Mouse (Mus musculus) hindbrain, embryonic 12.5 days (tissue): ENCODE measurements around the gene Ltbr. TPM values are rescaled to one million over a fixed set of nuclear protein-coding genes. Genes with fewer than 3 reads are reported as not detected.

Experiments used
- ATAC-seq: fragments of 200-750 bp; cut with Nextera tagmentation; 2 replicates; pipeline ENCODE4 v1.8.0; 2017; ENCODE audit warnings: moderate TSS enrichment; ENCODE audit not compliant: low FRiP score
- H3K27ac ChIP-seq: fragments of 300-500 bp; sonication (generic); 2 replicates; pipeline ENCODE4 v1.5.1; 2016; ENCODE audit warnings: mild to moderate bottlenecking
- H3K27me3 ChIP-seq: fragments of 300-500 bp; sonication (generic); 2 replicates; pipeline ENCODE4 v1.6.1; 2016; ENCODE audit warnings: mild to moderate bottlenecking
- H3K36me3 ChIP-seq: fragments of 300-500 bp; sonication (generic); 2 replicates; pipeline ENCODE4 v1.6.1; 2016; ENCODE audit warnings: mild to moderate bottlenecking
- H3K4me1 ChIP-seq: fragments of 300-500 bp; sonication (generic); 2 replicates; pipeline ENCODE4 v1.6.1; 2016
- H3K4me2 ChIP-seq: fragments of 300-500 bp; sonication (generic); replicated peaks from 2 replicates; pipeline ENCODE4 v1.6.1; 2016; ENCODE audit warnings: mild to moderate bottlenecking
- H3K4me3 ChIP-seq: fragments of 300-500 bp; sonication (generic); 2 replicates; pipeline ENCODE4 v1.5.1; 2016; ENCODE audit warnings: mild to moderate bottlenecking
- H3K9ac ChIP-seq: fragments of 300-500 bp; sonication (generic); 2 replicates; pipeline ENCODE4 v1.6.1; 2016; ENCODE audit warnings: mild to moderate bottlenecking, moderate library complexity
- H3K9me3 ChIP-seq: fragments of 300-500 bp; sonication (generic); replicated peaks from 2 replicates; pipeline ENCODE4 v1.6.1; 2016; ENCODE audit warnings: mild to moderate bottlenecking
- WGBS: fragments of 180-500 bp; shearing (Covaris S2); methylation state at CpG from one replicate; pipeline ENCODE4 v1.1.7; 2016; 5-methylcytosine and 5-hydroxymethylcytosine counted together
- polyA plus RNA-seq: library from polyadenylated mRNA; unstranded; fragments of >200 nt; fragmentation: Nextera tagmentation; extraction: Ambion mirVana; gene quantifications from 2 replicates; pipeline ENCODE4 v1.2.1, GENCODE M21; 2016

Ltbr gene
- polyA plus RNA-seq, 1 experiment from 2014 or later = 19.6 TPM

DNA sequence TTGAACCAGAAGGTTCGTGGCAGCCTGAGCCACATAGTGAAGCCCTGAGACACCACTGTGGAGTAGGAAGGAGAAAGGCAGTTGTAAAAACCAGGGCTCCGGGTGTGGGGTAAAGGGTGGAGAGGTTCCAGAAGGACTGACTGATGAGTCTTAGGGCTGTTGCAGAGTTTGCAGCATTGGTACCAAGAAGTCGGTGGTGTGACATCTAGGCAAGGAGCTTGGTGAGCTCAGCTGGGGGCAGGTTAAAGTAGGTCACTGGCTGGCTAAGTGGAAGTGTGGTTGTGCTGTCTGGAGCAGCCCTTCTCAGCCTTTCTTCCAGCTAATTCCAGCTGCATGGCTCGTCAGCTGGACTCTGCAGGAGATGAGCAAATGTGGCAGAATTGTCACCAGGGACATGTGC is 39.1 kb upstream of the Ltbr start:
- H3K36me3 ChIP-seq = 0 out of 2 replicates have a peak, but pooled peaks cover 4% of the 10 kb centered on the region
- H3K4me2 ChIP-seq = no peak overlapping the region
- H3K9ac ChIP-seq = no peak overlapping the region
- 56% methylated on average over 4 of the region's 4 CpGs for WGBS
- H3K27me3 ChIP-seq = peaks cover 15% of the 10 kb centered on the region
- no peak overlapping the region for H3K27ac ChIP-seq
- no peak for ATAC-seq
- H3K4me1 ChIP-seq = peaks cover 62% of the 10 kb centered on the region
- no peak overlapping the region for H3K4me3 ChIP-seq
- no peaks in the 10 kb centered on the region for H3K9me3 ChIP-seq

- H3K4me2 ChIP-seq = no peak overlapping the region
- WGBS = 76% methylated on average over 5 of the region's 5 CpGs
- no peak for ATAC-seq
- H3K4me3 ChIP-seq = no peak overlapping the region
- no peaks in the 10 kb centered on the region for H3K36me3 ChIP-seq
- H3K9me3 ChIP-seq = no peaks in the 10 kb centered on the region
- peaks cover 62% of the 10 kb centered on the region for H3K4me1 ChIP-seq
- H3K9ac ChIP-seq = no peak overlapping the region
- peaks cover 15% of the 10 kb centered on the region for H3K27me3 ChIP-seq
- no peak overlapping the region for H3K27ac ChIP-seq
These were observed 38.3 kb upstream of the Ltbr start for GRCm38 (mm10) chr6:125352046-125352384.

- Histone ChIP-seq H3K27me3 (peaks cover 15% of the 10 kb centered on the region), H3K4me1 (peaks cover 62% of the 10 kb centered on the region), H3K27ac (no peak overlapping the region), H3K9ac (no peak overlapping the region), H3K4me2 (peak overlapping the region; percentile 78; the same call in 1 of the 2 replicates), H3K36me3 (no peaks in the 10 kb centered on the region), H3K9me3 (no peaks in the 10 kb centered on the region), H3K4me3 (no peak overlapping the region)
- ATAC-seq = no peak
- WGBS = 80% methylated on average over 8 of the region's 8 CpGs
These were observed 37.8 kb upstream of the Ltbr start for GRCm38 (mm10) chr6:125351368-125352045.

GRCm38 (mm10) chr6:125350995-125351324 is 37.3 kb upstream of the Ltbr start:
- Histone ChIP-seq H3K4me2 (peak overlapping the region; percentile 78), H3K27me3 (peaks cover 15% of the 10 kb centered on the region), H3K4me3 (peak overlapping the region; percentile 47), H3K9ac (peak overlapping the region; percentile 63), H3K9me3 (no peaks in the 10 kb centered on the region), H3K4me1 (peaks cover 57% of the 10 kb centered on the region), H3K27ac (no peak overlapping the region), H3K36me3 (no peaks in the 10 kb centered on the region)
- no peak for ATAC-seq
- WGBS = 84% methylated on average over 2 of the region's 2 CpGs

DNA sequence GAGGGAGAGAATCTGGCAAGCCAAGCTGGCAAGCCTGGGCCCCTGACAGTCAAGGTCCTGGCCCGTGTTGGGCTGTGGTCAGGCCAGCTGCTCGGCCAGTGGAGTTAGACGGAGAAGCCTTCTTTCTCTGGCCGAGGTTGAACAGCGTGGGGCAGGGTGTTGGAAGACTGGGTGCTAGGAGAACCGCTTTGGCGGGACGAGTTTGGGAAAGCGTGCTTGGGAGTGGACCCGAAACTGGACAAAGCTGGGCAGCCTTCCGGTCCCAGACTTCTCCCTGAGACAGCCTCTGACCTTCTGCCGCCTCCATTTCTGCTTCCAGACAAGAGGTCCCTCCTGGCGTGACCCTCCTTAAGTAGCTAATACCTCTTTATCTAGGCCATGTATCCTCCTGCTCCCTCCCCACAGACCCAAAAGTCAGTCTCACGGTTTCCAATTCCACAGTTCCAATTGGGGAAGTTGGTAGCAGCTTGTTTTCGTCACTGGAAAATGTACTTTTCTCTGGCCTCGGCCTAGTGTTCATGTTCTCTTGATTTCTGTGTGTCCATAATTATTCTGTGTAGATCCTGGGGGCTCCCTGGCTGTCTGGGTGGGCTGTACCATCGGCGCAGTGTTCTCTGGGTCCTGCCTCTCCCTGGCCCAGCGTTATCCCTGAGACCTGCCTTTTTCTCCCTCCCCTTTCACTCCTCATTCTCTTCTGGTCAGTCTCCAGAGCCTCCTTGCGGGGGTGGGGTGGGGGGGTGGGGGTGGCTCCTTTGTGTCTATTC is 36.7 kb upstream of the Ltbr start:
- Histone ChIP-seq H3K9me3 (no peaks in the 10 kb centered on the region), H3K36me3 (no peaks in the 10 kb centered on the region), H3K9ac (peak overlapping the region; percentile 63), H3K4me2 (peak overlapping the region; percentile 78), H3K27me3 (peaks cover 15% of the 10 kb centered on the region), H3K4me3 (peak overlapping the region; percentile 47), H3K27ac (peak overlapping the region; percentile 60), H3K4me1 (peaks cover 51% of the 10 kb centered on the region)
- WGBS = 8% methylated on average over 20 of the region's 20 CpGs
- 0 out of 2 replicates have a peak, but pooled peaks have one; percentile 17 for ATAC-seq

GRCm38 (mm10) chr6:125349575-125350230 is 36.0 kb upstream of the Ltbr start:
- H3K9me3 ChIP-seq = no peaks in the 10 kb centered on the region
- peaks cover 15% of the 10 kb centered on the region for H3K27me3 ChIP-seq
- H3K36me3 ChIP-seq = no peaks in the 10 kb centered on the region
- ATAC-seq = peak; percentile 69
- peak overlapping the region; percentile 78 for H3K4me2 ChIP-seq
- peak overlapping the region; percentile 63 for H3K9ac ChIP-seq
- H3K4me3 ChIP-seq = peak overlapping the region; percentile 47
- under 1% methylated on average over 27 of the region's 27 CpGs for WGBS
- H3K4me1 ChIP-seq = peaks cover 44% of the 10 kb centered on the region
- H3K27ac ChIP-seq = peak overlapping the region; percentile 60

- Histone ChIP-seq H3K36me3 (no peaks in the 10 kb centered on the region), H3K27me3 (peaks cover 16% of the 10 kb centered on the region), H3K4me2 (peak within 1 kb of the TSS; percentile 78), H3K4me1 (peaks cover 37% of the 10 kb centered on the region), H3K4me3 (peak within 1 kb of the TSS; percentile 47), H3K9ac (peak within 1 kb of the TSS; percentile 63), H3K9me3 (no peaks in the 10 kb centered on the region), H3K27ac (peak within 1 kb of the TSS; percentile 60)
- no peak; the same call in 1 of the 2 replicates for ATAC-seq
- 5% methylated on average over 22 of the region's 22 CpGs for WGBS
These were observed 35.3 kb upstream of the Ltbr start, which contains the start of gene Tnfrsf1a for GRCm38 (mm10) chr6:125348721-125349574. Gene Tnfrsf1a (plus strand): TSS chr6:125349362.

DNA sequence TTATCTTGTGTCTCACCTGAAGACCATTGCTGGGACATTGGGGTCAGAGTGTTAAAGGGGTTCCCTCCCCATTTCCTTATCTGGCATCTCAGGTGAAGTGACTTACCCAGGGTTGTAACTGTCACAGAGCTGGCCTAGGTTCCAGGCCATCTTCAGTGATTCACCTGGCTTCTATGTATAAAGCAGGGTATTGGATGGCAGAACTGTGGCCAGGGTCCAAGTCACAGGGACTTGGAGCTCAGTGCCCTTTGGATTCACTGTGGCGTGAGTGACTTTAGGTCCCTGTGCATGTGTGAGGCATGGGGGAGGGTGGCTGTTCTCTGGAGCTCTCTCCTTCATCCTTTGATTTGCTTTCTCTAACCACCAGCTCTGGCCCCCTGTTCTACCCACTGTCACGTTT is 32.3 kb upstream of the Ltbr start:
- no peak for ATAC-seq
- no peak overlapping the region for H3K9ac ChIP-seq
- peaks cover 15% of the 10 kb centered on the region for H3K27me3 ChIP-seq
- no peak overlapping the region for H3K4me2 ChIP-seq
- H3K27ac ChIP-seq = no peak overlapping the region
- no peaks in the 10 kb centered on the region for H3K36me3 ChIP-seq
- no peak overlapping the region for H3K4me3 ChIP-seq
- no peaks in the 10 kb centered on the region for H3K9me3 ChIP-seq
- WGBS = 70% methylated on average over 2 of the region's 2 CpGs
- H3K4me1 ChIP-seq = peaks cover 23% of the 10 kb centered on the region

DNA sequence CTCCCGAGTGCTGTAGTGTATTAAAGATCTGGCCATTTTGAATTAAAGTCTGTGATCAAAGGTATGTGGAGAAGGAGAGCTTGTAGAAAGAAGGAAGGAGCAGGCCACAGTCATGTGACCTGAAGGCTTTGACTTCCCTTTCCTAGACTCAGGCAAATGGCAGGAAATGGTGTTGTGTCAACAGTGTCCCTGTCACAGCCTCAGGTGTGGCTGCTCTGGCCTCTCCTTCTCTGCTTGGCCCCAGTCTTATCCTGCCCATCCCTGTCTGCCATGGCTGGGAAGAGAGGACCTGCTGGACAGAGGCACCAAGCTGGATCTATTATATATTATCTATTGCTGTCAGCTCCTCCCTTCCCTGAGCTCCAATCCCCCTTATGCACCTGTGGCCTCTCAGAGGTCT is 31.9 kb upstream of the Ltbr start:
- no peak for ATAC-seq
- no peaks in the 10 kb centered on the region for H3K9me3 ChIP-seq
- WGBS = 77% methylated on average over 1 of the region's 1 CpGs

DNA sequence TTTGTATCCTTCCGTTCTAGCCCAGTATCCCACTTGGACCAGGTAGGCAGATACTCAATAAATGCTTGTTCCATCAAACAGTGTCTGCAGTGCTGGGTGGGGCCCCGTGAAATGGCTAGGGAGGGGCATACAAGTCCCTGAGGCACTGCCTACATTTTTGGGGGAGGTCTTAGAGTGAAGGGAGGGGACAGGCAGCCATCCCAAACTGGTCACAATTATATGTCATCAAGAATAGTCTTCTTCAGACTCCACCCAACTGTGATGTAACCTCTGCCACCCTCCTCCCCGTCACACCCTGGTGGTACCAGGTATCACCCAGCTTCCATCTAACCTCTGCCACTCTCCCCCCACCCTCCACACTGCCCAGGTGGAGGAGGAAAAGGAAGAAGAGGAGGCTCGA is 31.2 kb upstream of the Ltbr start:
- H3K9me3 ChIP-seq = no peaks in the 10 kb centered on the region
- no peaks in the 10 kb centered on the region for H3K36me3 ChIP-seq
- peaks cover 15% of the 10 kb centered on the region for H3K27me3 ChIP-seq
- H3K27ac ChIP-seq = no peak overlapping the region
- WGBS = 70% methylated on average over 4 of the region's 4 CpGs
- no peak overlapping the region for H3K4me2 ChIP-seq
- no peak overlapping the region for H3K4me3 ChIP-seq
- peaks cover 17% of the 10 kb centered on the region for H3K4me1 ChIP-seq
- no peak overlapping the region for H3K9ac ChIP-seq
- no peak for ATAC-seq

More for the DNA sequence above, 31.9 kb upstream of the Ltbr start:
- H3K4me2 ChIP-seq = no peak overlapping the region
- no peak overlapping the region for H3K9ac ChIP-seq
- no peak overlapping the region for H3K27ac ChIP-seq
- peaks cover 21% of the 10 kb centered on the region for H3K4me1 ChIP-seq
- H3K36me3 ChIP-seq = no peaks in the 10 kb centered on the region
- H3K27me3 ChIP-seq = peaks cover 15% of the 10 kb centered on the region
- no peak overlapping the region for H3K4me3 ChIP-seq

- WGBS = 52% methylated on average over 8 of the region's 8 CpGs
- H3K9me3 ChIP-seq = no peaks in the 10 kb centered on the region
These were observed 30.4 kb upstream of the Ltbr start for GRCm38 (mm10) chr6:125344084-125344483.

More at GRCm38 (mm10) chr6:125344084-125344483, 30.4 kb upstream of the Ltbr start:
- Histone ChIP-seq H3K4me3 (no peak overlapping the region), H3K36me3 (no peaks in the 10 kb centered on the region), H3K9ac (no peak overlapping the region), H3K27ac (no peak overlapping the region), H3K4me2 (no peak overlapping the region), H3K4me1 (peaks cover 10% of the 10 kb centered on the region), H3K27me3 (peaks cover 11% of the 10 kb centered on the region)
- no peak for ATAC-seq
